Mouse (Mus musculus) ovary, adult 18-20 months (tissue): ENCODE results near the gene Adipor2.
A peak's percentile ranks its signal among the peaks of the same experiment; 100 is the strongest.
"Not testable (repeated sequence)": the region's sequence is repeated elsewhere in the genome, so short reads cannot be mapped to it uniquely, and the experiment has no call there.

Experiments
- DNase-seq: peaks from one replicate; pipeline ENCODE4 v3.0.0; 2022; ENCODE audit warnings: low spot score, mixed read lengths

Gene Adipor2

GRCm38 (mm10) chr6:119417354-119417753 is at the start of gene Adipor2:
Gene Adipor2 (minus strand): TSS chr6:119417704.
- DNase-seq, result peak; percentile 66

- no peak for DNase-seq
Measured at GRCm38 (mm10) chr6:119466161-119466560, 48.7 kb upstream of the Adipor2 start.

GRCm38 (mm10) chr6:119460391-119460790 is 42.9 kb upstream of the Adipor2 start:
- DNase-seq, result no peak

- DNase-seq, result no peak
Measured at GRCm38 (mm10) chr6:119459041-119459440, 41.5 kb upstream of the Adipor2 start.

GRCm38 (mm10) chr6:119458166-119458565 is 40.7 kb upstream of the Adipor2 start:
- DNase-seq, result no peak

- peak; percentile 43 for DNase-seq
Measured at GRCm38 (mm10) chr6:119451981-119452499, 34.5 kb upstream of the Adipor2 start.

- no peak for DNase-seq
Measured at GRCm38 (mm10) chr6:119450965-119451943, 33.8 kb upstream of the Adipor2 start.

GRCm38 (mm10) chr6:119449060-119449499 is 31.6 kb upstream of the Adipor2 start:
- DNase-seq, result peak; percentile 45

GRCm38 (mm10) chr6:119448321-119449059 is 31.0 kb upstream of the Adipor2 start:
- peak; percentile 42 for DNase-seq

GRCm38 (mm10) chr6:119445671-119446607 is 28.4 kb upstream of the Adipor2 start:
- no peak for DNase-seq

- DNase-seq, result peak; percentile 61
Measured at GRCm38 (mm10) chr6:119443742-119444645, 26.5 kb upstream of the Adipor2 start.

- DNase-seq, result not testable (repeated sequence)
Measured at GRCm38 (mm10) chr6:119442729-119443128, 25.2 kb upstream of the Adipor2 start.

GRCm38 (mm10) chr6:119437894-119438761 is 20.6 kb upstream of the Adipor2 start:
- DNase-seq, result no peak

- DNase-seq, result no peak
Measured at GRCm38 (mm10) chr6:119434394-119434793, 16.9 kb upstream of the Adipor2 start.

- no peak for DNase-seq
Measured at GRCm38 (mm10) chr6:119431751-119432324, 14.3 kb upstream of the Adipor2 start.

- DNase-seq, result no peak
Measured at GRCm38 (mm10) chr6:119430508-119430907, 13.0 kb upstream of the Adipor2 start.

- DNase-seq, result no peak
Measured at GRCm38 (mm10) chr6:119429311-119429710, 11.8 kb upstream of the Adipor2 start.

GRCm38 (mm10) chr6:119428611-119429010 is 11.1 kb upstream of the Adipor2 start:
- no peak for DNase-seq

GRCm38 (mm10) chr6:119421001-119421400 is 3.5 kb upstream of the Adipor2 start:
- DNase-seq, result no peak
